Mouse (Mus musculus): ENCODE data around the gene Gm6525. TPM values are rescaled to one million over a fixed set of nuclear protein-coding genes. Genes with fewer than 3 reads are reported as not detected.

The Gm6525 gene
- polyA plus RNA-seq, 1 experiment, result not detected

- WGBS, result 67% methylated on average over 7 of the region's 7 CpGs
- TF ChIP-seq POLR2A (IDR thresholded peaks at IDR 0.05; ENCODE audit: low read depth, low read length), result no peak
- TF ChIP-seq CTCF (IDR thresholded peaks at IDR 0.05; ENCODE audit: extremely low read depth, insufficient read depth, insufficient read length, insufficient replicate concordance), result no peak
- DNase-seq (ENCODE audit: low read depth in 1 of 2, low spot score in 2 of 2), result no peak
- Histone ChIP-seq H3K4me1 (ENCODE audit: control insufficient read depth, insufficient read depth, insufficient read length) (no peaks in the 10 kb centered on the region), H3K27me3 (ENCODE audit: control insufficient read depth, insufficient read depth, low read length) (no peaks in the 10 kb centered on the region), H3K4me3 (ENCODE audit: extremely low read depth, insufficient read depth, insufficient read length) (no peak overlapping the region), H3K27ac (ENCODE audit: insufficient read depth, low read length) (no peak overlapping the region), H3K36me3 (ENCODE audit: control insufficient read depth, insufficient read depth, low read length) (no peaks in the 10 kb centered on the region)
Observed at GRCm38 (mm10) chr3:84208917-84209513, 35.1 kb downstream of the Gm6525 start.

GRCm38 (mm10) chr3:84211340-84211875 is 37.5 kb downstream of the Gm6525 start:
- no peak overlapping the region for H3K27ac ChIP-seq (ENCODE audit: insufficient read depth, low read length)
- H3K27me3 ChIP-seq (ENCODE audit: control insufficient read depth, insufficient read depth, low read length), result no peaks in the 10 kb centered on the region
- no peak overlapping the region for H3K4me3 ChIP-seq (ENCODE audit: extremely low read depth, insufficient read depth, insufficient read length)
- H3K4me1 ChIP-seq (ENCODE audit: control insufficient read depth, insufficient read depth, insufficient read length), result no peaks in the 10 kb centered on the region
- 90% methylated on average over 7 of the region's 7 CpGs for WGBS
- TF ChIP-seq CTCF (IDR thresholded peaks at IDR 0.05; ENCODE audit: extremely low read depth, insufficient read depth, insufficient read length, insufficient replicate concordance) (no peak), POLR2A (IDR thresholded peaks at IDR 0.05; ENCODE audit: low read depth, low read length) (no peak)
- DNase-seq (ENCODE audit: low read depth in 1 of 2, low spot score in 2 of 2), result no peak
- H3K36me3 ChIP-seq (ENCODE audit: control insufficient read depth, insufficient read depth, low read length), result no peaks in the 10 kb centered on the region

GRCm38 (mm10) chr3:84214501-84214900 is 40.6 kb downstream of the Gm6525 start:
- WGBS, result 83% methylated on average over 6 of the region's 6 CpGs
- H3K27me3 ChIP-seq (ENCODE audit: control insufficient read depth, insufficient read depth, low read length), result no peaks in the 10 kb centered on the region
- TF ChIP-seq POLR2A (IDR thresholded peaks at IDR 0.05; ENCODE audit: low read depth, low read length) (no peak), CTCF (IDR thresholded peaks at IDR 0.05; ENCODE audit: extremely low read depth, insufficient read depth, insufficient read length, insufficient replicate concordance) (no peak)
- H3K4me1 ChIP-seq (ENCODE audit: control insufficient read depth, insufficient read depth, insufficient read length), result no peaks in the 10 kb centered on the region; the same call in 1 of the 2 replicates
- H3K27ac ChIP-seq (ENCODE audit: insufficient read depth, low read length), result no peak overlapping the region
- no peaks in the 10 kb centered on the region for H3K36me3 ChIP-seq (ENCODE audit: control insufficient read depth, insufficient read depth, low read length)
- no peak for DNase-seq (ENCODE audit: low read depth in 1 of 2, low spot score in 2 of 2)
- no peak overlapping the region for H3K4me3 ChIP-seq (ENCODE audit: extremely low read depth, insufficient read depth, insufficient read length)

- H3K4me3 ChIP-seq (ENCODE audit: extremely low read depth, insufficient read depth, insufficient read length), result no peak overlapping the region
- DNase-seq (ENCODE audit: low read depth in 1 of 2, low spot score in 2 of 2), result no peak
- no peaks in the 10 kb centered on the region for H3K27me3 ChIP-seq (ENCODE audit: control insufficient read depth, insufficient read depth, low read length)
- 83% methylated on average over 9 of the region's 9 CpGs for WGBS
- peaks cover 3% of the 10 kb centered on the region for H3K4me1 ChIP-seq (ENCODE audit: control insufficient read depth, insufficient read depth, insufficient read length)
- no peak overlapping the region for H3K27ac ChIP-seq (ENCODE audit: insufficient read depth, low read length)
- H3K36me3 ChIP-seq (ENCODE audit: control insufficient read depth, insufficient read depth, low read length), result no peaks in the 10 kb centered on the region
- no peak for TF ChIP-seq CTCF (IDR thresholded peaks at IDR 0.05; ENCODE audit: extremely low read depth, insufficient read depth, insufficient read length, insufficient replicate concordance)
- no peak for TF ChIP-seq POLR2A (IDR thresholded peaks at IDR 0.05; ENCODE audit: low read depth, low read length)
Observed at GRCm38 (mm10) chr3:84215253-84215652, 41.3 kb downstream of the Gm6525 start.

- no peak overlapping the region for H3K27ac ChIP-seq (ENCODE audit: insufficient read depth, low read length)
- peaks cover under 1% of the 10 kb centered on the region; the same call in 1 of the 2 replicates for H3K27me3 ChIP-seq (ENCODE audit: control insufficient read depth, insufficient read depth, low read length)
- H3K4me1 ChIP-seq (ENCODE audit: control insufficient read depth, insufficient read depth, insufficient read length), result peaks cover 3% of the 10 kb centered on the region
- no peaks in the 10 kb centered on the region for H3K36me3 ChIP-seq (ENCODE audit: control insufficient read depth, insufficient read depth, low read length)
- DNase-seq (ENCODE audit: low read depth in 1 of 2, low spot score in 2 of 2), result no peak
- 85% methylated on average over 15 of the region's 15 CpGs for WGBS
- TF ChIP-seq CTCF (IDR thresholded peaks at IDR 0.05; ENCODE audit: extremely low read depth, insufficient read depth, insufficient read length, insufficient replicate concordance) (no peak), POLR2A (IDR thresholded peaks at IDR 0.05; ENCODE audit: low read depth, low read length) (no peak)
- H3K4me3 ChIP-seq (ENCODE audit: extremely low read depth, insufficient read depth, insufficient read length), result no peak overlapping the region
Observed at GRCm38 (mm10) chr3:84215743-84216360, 41.9 kb downstream of the Gm6525 start.

GRCm38 (mm10) chr3:84217118-84217960 is 43.4 kb downstream of the Gm6525 start:
- DNase-seq (ENCODE audit: low read depth in 1 of 2, low spot score in 2 of 2), result no peak
- Histone ChIP-seq H3K36me3 (ENCODE audit: control insufficient read depth, insufficient read depth, low read length) (no peaks in the 10 kb centered on the region), H3K27ac (ENCODE audit: insufficient read depth, low read length) (no peak overlapping the region), H3K4me3 (ENCODE audit: extremely low read depth, insufficient read depth, insufficient read length) (no peak overlapping the region), H3K27me3 (ENCODE audit: control insufficient read depth, insufficient read depth, low read length) (peaks cover 2% of the 10 kb centered on the region; the same call in 1 of the 2 replicates), H3K4me1 (ENCODE audit: control insufficient read depth, insufficient read depth, insufficient read length) (peaks cover 3% of the 10 kb centered on the region)
- TF ChIP-seq POLR2A (IDR thresholded peaks at IDR 0.05; ENCODE audit: low read depth, low read length), result no peak
- TF ChIP-seq CTCF (IDR thresholded peaks at IDR 0.05; ENCODE audit: extremely low read depth, insufficient read depth, insufficient read length, insufficient replicate concordance), result no peak
- WGBS, result 90% methylated on average over 12 of the region's 12 CpGs
